Comparison of ENCODE assay signal across 8 mouse cellular contexts in genomic region chr2:135966871-135967557, GRCm38 (mm10).
A peak's percentile ranks its signal among the peaks of the same experiment; 100 is the strongest.
DNase-seq lines count a peak whose midpoint lies in the region; TF ChIP-seq lines count a peak whose summit lies in the region.

No protein-coding gene starts in this region.

- peak; percentile 39 to 68 for DNase-seq in heart, postnatal 10 days
- no peak for DNase-seq in heart, adult 9 months (ENCODE audit: low spot score in 2 of 2)
- peak; percentile 83 for DNase-seq in brain, adult 2 months (ENCODE audit: low read depth, low spot score)
- peak; percentile 7 for DNase-seq in fibroblast of lung, adult 2 months (ENCODE audit: low read depth)
- DNase-seq in layer of hippocampus, adult 2 months (ENCODE audit: low spot score in 2 of 2): peak; percentile 49 to 64
- peak; percentile 60 for DNase-seq in mesoderm, embryonic 11.5 days (ENCODE audit: low read depth, low spot score)
- DNase-seq in skeletal muscle tissue, adult 2 months (ENCODE audit: low read depth, low spot score): peak; percentile 23

- TF ChIP-seq CTCF in C2C12 (IDR thresholded peaks at IDR 0.05; ENCODE audit: control insufficient read depth, insufficient read depth, insufficient read length): peak; percentile 37
- peak; percentile 92 for TF ChIP-seq CTCF in layer of hippocampus, adult 2 months (conservative IDR thresholded peaks at IDR 0.05)

- intact Hi-C loops in heart, postnatal 10 days (cut with DNase I): no loop called here

- no peaks in the 10 kb centered on the region for H3K27me3 ChIP-seq in C2C12 (ENCODE audit: control insufficient read depth, insufficient read depth, insufficient read length)

- H3K79me2 ChIP-seq in C2C12 (ENCODE audit: control insufficient read depth, insufficient read depth): no peaks in the 10 kb centered on the region

- no peaks in the 10 kb centered on the region for H3K79me3 ChIP-seq in C2C12 (ENCODE audit: low read depth)

- H3K4me3 ChIP-seq in C2C12 (ENCODE audit: insufficient read depth, poor library complexity, severe bottlenecking): no peak overlapping the region
- no peak overlapping the region for H3K4me3 ChIP-seq in layer of hippocampus, adult 2 months

- H3K27ac ChIP-seq in layer of hippocampus, adult 2 months: no peak overlapping the region

- no peaks in the 10 kb centered on the region for H3K36me3 ChIP-seq in C2C12 (ENCODE audit: control insufficient read depth, insufficient read depth)

- H3ac ChIP-seq in C2C12 (ENCODE audit: control insufficient read depth, insufficient read length, low read depth): no peak overlapping the region

TF ChIP-seq in C2C12, 6 proteins besides CTCF, POLR2A, EP300 and RAD21:
- TF ChIP-seq FOSL1 (IDR thresholded peaks at IDR 0.05; ENCODE audit: insufficient read depth, low read length, poor library complexity, severe bottlenecking) (no peak), MYOG (IDR thresholded peaks at IDR 0.05; ENCODE audit: control insufficient read depth, extremely low read depth, insufficient read length) (no peak), CEBPB (IDR thresholded peaks at IDR 0.05; ENCODE audit: low read depth) (no peak), MYOD1 (IDR thresholded peaks at IDR 0.05; ENCODE audit: control insufficient read depth, insufficient read length, low read depth) (no peak), MAX (IDR thresholded peaks at IDR 0.05) (no peak), USF1 (IDR thresholded peaks at IDR 0.05; ENCODE audit: low read depth) (no peak)

Comparison
In these comparisons a context has a peak if more than half of its experiments do, and no peak if none do; other contexts are left out.
1. DNase-seq: peak in heart, postnatal 10 days (2 of 2), brain, adult 2 months (single experiment), fibroblast of lung, adult 2 months (single experiment), layer of hippocampus, adult 2 months (2 of 2), mesoderm, embryonic 11.5 days (single experiment) and skeletal muscle tissue, adult 2 months (single experiment); none in heart, adult 9 months (0 of 2).